Mouse (Mus musculus) granulocyte monocyte progenitor cell, adult 5-6 weeks (primary cell): ENCODE results near the gene a. TPM values are rescaled to one million over a fixed set of nuclear protein-coding genes. Genes with fewer than 3 reads are reported as not detected.
"Not testable (repeated sequence)": the region's sequence is repeated elsewhere in the genome, so short reads cannot be mapped to it uniquely, and the experiment has no call there.

Experiments
- ATAC-seq: replicated peaks from 2 replicates; pipeline ENCODE4 v1.8.0; 2016; ENCODE audit warnings: mild to moderate bottlenecking, moderate TSS enrichment, inconsistent platforms; ENCODE audit not compliant: poor library complexity, severe bottlenecking
- total RNA-seq, 2 experiments: library from RNA; stranded (forward) in 1 of 2; stranded (reverse) in 1 of 2; fragments of 200-712, 200-1000 nt in 1 of 2; fragments of >200 nt in 1 of 2; fragmentation: Nextera tagmentation in 1 of 2; gene quantifications; 2 replicates each; pipeline ENCODE4 v1.2.3; 2014 to 2017

The a gene
- total RNA-seq, 2 experiments from 2014 or later: not detected

DNA sequence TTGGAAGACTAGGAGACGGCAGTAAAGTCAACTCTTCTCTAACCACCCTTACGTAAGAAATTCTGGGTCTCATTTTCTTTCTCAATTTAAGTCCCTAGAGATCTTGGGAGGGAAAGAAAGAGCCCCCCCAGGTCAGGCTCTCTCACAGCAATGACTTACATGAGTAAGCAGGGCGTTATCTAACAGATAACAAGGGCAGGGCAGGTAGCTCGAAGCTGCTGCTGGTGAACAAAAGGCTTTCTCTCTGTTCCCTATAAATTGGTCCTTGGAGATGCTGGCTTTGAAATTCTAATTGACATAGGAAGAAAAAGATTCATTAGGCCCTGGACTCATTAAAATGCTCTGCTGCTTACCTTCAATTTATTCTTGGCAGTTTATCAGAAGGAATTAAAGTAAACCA is 41.3 kb downstream of the a start:
- no peak for ATAC-seq

DNA sequence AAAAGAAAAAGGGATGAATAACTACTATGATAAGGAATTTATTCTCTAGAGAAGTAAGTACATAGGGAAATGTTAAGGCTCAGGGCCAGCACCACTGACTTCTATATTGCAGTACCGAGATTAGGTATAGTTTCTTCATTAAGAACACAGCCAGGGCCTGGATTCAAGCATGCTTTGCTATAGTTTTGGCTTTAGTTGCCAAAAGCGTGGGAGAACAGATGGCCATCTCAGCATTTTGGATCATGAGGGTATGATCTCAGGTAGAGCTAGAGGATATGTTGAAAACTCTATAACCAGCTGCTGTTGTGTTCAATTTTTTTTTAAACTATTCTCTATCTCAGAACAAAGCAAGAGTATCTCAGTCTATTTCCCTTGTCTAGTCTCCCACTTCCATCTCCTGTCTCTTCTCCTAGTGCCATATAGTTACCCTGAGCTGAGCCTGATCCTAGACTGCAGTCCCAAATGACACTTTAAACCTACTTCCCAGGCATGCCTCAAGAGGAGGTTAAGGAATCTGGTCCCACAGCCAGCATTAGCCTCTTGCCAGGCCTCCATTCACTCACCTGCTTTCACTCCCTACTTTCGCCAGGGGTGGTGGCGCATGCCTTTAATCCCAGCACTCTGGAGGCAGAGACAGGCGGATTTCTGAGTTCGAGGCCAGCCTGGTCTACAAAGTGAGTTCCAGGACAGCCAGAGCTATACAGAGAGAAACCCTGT is 43.1 kb downstream of the a start:
- ATAC-seq: no peak

DNA sequence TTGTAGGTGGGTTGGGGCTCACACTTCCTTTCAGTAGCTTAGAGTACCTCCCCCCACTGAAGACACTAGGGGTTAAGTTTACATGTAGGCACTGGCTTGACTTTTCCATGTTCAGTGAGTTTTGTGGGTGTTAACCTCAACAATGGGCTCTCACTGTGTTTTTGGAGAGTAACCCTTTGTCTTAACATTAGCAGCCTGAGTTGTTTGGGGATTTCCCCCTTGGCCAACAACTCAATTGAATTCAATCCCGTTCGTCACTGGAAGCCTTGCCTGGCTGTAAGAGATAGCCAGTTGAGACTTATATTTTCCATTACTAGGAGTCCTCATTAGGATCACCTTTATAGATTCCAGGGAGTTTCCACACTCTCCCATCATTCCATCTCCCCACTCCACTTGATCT is 45.3 kb downstream of the a start:
- ATAC-seq: no peak

DNA sequence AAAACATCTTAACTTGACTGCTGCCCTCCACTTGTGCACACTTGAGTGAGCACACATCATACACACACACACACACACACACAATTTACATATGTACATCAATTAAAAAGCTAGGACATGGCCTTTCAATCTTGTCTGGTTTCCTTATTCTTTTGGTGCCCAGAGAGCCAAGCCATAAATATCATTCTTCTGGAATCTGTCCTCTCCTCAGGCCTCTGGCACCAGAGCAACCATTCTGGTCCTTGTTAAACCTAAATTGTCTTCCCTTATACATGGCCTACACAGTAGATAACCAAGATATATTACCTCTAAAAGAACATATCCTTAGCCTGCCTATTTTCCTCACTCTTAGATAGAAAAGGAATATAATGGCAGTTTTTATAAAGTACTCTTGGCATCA is 56.9 kb downstream of the a start:
- no peak for ATAC-seq

DNA sequence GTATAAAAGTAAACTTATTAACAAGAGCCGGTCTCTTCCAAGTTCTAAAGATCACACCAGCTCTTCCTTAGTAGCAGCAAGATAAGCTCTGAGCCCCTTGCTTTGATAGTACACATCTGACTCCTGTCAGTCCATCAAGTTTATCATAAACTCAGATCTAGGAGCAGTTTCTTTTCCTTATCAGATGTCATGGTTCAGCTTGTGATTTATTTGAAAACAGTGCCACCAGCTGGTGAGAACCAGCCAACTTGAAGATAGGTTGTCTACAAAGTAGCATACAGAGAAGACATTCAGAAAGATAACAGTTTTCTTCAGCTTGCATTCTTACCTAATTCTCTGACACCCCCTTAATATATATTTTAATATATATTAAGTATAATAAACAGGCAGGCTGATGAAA is 64.2 kb downstream of the a start:
- ATAC-seq: peak; percentile 48; the same call in 1 of the 2 replicates

DNA sequence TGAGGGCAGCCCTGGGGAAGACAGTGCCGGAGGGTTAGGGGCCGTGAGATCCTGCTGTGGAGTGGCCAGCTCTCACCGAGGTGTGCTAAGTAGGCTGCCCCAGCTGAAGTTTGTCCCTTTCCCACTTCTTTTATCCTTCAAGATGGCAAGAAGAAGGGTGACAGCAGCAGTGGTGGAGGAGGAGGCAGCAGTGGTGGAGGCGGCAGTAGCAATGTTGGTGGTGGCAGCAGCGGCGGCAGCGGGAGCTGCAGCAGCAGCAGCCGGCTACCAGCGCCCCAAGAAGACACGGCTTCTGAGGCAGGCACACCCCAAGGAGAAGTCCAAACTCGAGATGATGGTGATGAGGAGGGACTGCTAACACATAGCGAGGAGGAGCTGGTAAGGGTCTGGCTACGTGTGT is 72.5 kb downstream of the a start:
- ATAC-seq: no peak

DNA sequence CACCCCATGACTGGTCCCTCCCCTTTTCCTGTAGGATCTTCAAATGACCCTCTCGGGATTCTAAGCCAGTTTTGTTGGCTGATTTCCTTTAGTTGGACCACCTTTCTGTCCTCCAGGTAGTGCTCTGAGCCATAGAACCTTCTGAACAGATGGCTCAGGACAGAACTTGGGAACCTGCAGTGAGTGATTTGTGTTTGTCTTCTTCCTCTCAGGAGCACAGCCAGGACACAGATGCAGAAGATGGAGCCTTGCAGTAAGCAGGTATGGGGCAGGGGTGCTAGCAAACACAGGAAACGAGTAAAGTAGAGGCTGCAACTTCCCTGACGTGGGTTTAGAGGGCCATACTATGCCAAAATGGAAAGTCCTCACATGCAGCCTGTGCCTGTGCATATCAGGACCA is 74.5 kb downstream of the a start:
- ATAC-seq: no peak

DNA sequence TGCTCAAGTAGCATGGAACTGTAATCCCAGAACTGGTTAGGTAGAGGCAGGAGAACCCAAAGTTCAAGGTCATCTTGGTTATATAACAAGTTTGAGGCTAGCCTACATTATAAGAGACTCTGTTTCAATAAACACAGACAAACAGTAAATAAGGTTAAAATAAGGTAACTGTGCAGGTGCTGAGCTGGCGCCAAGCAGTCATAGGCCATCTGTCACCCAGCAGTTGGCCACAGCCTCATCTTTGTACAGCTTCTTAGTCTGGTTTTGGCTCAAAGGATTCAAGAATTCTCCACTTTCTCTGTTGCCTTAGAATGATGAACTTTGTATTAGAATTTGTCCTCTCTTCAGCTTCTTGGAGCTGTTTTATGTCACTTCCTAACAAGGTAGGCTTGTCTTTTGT is 76.9 kb downstream of the a start:
- ATAC-seq: no peak

DNA sequence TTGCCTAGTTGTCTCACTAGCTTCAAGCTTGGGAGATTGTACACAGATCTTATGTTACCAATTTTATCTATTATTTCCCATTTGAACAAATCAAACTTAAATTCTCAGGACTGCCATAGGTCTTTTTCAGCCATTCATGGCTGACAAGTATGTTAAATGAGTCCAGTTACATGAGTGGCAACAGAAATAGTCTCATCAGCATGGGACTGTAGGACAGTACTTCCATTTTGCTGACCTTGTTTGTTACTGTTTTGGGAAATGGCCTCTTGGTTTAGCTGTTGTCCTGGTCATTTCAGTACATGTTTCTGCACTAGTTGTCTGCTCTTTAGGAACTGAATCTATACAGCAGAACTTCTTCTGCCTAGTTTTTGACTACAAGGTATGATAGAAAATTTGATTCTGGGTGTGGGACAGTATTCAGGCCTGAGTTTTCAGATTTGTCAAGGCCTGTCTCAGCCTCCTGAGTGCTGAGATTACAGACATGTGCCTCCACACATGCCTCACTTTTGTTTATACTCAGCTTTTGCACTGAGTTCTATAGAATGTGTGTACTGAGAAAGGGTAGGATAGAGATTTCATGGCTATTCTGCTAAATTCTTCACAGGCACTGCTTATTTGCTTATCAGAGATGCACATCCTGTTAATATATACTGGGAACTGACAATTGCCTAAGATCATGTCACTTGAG is 78.9 kb downstream of the a start:
- ATAC-seq: no peak

DNA sequence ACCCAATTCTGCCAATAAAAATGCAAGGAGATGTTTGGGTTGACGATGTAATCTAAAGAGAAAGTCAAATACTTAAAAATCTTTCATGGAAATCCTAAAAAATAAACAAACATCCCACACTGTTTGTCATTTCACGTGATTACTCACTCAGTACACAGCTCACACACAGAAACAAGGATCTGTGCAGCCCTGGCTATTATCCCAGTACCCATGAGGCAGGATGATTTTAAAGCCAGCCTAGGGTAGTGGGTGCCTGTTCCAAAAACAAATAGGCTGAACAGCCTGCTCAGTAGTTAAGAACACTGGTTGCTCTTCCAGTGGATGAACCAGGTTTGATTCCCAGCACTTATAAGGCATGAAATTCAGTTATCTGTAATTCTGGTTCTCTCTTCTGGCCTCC is 85.4 kb downstream of the a start:
- ATAC-seq: no peak

DNA sequence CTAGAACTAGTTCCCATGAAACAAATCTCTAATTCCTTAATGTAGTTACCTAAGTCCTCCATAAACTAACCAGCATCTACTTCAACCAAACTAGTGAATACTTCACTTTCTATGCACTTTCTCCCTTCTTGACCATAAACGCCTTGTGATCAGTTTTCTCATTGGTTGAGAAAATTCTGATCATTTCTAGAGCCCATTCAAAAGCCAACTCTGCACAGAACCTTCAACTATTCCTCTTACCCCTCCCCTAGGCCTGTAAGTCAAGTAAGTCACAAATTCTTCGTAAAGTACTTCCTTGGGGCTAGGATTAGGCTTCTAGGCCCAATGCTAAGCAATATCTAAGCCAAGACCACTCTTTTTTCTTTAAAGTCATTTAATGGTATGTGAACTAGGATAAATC is 100.4 kb downstream of the a start:
- no peak for ATAC-seq

DNA sequence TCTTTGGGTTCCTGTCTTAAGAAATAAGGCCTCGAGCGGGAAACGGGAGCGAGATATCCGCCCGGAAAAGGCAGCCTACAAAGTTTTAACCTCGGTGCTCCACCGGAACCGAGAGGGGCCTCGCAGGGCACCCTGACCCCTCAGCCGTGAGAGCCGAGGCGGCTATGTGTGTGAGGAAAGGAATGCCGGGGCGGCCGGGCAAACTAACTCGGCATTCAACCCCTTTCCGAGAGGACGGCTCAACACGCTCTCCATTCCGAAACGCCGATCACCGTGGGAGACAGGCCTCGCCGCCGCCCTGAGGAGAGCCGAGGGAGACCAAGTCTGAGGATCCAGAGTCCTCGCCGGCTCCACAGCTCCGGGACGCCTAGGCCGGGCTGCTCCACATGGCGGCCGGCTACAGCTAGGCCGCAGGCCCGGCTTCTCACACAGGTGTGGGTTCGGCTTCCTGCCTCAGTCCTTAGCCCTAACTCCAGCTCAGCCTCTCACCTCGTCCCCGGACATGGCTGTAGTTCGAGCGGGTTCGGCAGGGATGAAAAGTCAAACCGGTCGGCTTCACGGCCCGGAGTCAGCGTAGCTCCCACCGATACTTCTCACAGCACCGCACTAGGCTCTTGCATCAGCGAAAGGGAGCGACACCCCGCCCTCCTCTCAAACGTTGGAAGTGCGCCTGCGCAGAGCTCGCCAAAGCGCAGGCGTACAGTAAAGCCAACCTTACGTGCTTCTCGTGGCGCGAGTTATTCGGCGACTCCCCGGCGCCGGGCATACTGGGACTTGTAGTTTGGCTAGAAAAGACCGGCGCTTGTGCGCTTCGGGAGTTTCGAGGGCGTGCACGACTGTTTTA is 101.2 kb downstream of the a start, which contains the start of gene Eif2s2:
Eif2s2 (minus strand) TSS at position 735 of the 844 bp plus-strand sequence.
- peak; percentile 95 for ATAC-seq

DNA sequence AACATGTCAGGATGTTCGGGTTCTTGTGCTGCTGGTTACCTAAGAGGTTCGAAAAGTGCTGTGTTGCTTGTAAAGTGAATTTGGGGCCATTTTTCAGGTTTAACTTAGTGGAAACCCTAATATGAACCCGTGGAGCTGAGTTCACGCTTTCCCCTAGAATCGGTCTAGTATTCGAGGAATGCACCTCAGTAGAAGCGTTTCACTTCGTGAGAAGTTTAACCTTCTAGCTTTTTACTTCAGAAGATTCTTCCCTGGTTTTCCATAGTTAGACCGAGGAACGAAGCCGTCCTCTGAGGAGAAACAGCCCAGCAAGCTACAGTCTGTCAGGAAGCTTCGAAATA is 101.8 kb downstream of the a start:
- 0 out of 2 replicates have a peak, but pooled peaks have one; percentile 2 for ATAC-seq

DNA sequence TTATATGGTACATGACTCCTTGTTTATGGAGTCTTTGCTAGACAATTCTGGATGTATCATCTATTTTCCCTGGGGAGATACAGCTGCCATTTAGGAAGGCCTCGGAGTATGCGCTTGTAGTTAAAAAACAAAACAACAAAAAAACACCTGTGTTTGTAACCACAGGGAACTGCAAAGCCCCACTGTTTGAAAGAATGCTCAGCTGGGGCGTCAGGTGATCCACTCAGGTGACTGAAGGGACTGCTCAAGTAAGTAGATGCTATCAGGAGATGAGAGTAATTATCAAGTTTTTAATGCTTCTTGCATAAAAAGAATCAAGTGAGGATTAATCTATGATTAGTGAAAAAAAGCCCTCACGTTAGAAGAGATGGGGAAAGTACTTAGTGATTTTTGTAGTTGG is 102.3 kb downstream of the a start:
- ATAC-seq: no peak

DNA sequence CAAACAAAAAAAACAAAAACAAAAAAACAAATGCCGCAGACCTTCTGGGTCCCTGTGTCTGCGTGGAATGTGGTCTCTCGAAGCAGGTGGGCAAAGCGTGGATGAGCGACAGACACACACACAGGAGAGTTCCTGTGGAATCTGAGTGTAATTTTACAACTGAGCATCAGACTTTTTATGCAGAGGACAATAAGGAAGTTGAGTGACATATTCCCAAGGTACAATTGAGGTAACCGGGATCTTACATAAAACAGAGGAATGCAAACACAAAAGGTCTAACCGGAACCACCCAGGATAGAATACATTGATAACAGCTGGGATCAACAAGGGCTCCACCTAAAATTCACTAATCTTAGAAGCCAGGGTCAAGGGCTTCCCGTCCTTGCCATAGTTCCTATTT is 107.8 kb downstream of the a start:
- not testable (repeated sequence) for ATAC-seq

DNA sequence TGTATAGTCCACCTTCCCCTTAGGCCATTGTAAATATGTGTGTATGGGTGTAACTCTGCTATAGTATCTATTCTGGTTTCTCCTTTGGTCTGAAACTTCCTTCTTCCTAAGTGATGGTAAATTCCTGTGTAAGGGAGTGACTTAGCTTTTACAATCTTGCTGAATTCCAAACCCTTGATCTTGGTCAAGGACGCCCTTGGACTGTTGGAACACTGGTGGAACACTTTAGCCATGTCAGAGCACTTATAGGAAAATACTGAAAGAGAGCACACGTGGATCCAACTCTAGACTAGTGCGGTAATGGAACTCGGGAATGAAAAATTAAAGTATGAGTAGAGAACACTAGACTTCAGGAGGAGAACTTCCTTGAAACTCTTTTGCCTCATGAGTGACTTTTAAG is 108.2 kb downstream of the a start:
- not testable (repeated sequence) for ATAC-seq

DNA sequence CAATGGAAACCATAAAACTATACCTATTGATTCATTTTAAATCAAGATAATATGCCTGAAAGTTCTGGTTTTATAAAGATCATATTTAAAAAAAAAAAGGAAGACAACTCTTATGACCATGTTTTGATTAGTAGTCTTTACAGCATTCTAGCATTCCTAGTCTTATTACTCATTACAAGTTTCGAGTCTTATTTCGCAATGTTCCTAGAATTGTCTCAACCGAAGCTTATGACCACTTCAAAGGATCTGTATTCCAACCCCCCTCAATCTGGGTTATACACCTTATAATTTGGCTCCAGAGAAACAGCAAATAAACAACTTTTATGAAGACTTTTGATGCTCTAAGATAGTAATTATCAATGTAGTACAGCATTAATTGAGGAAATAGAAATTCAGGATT is 110.9 kb downstream of the a start:
- ATAC-seq: peak; percentile 80

DNA sequence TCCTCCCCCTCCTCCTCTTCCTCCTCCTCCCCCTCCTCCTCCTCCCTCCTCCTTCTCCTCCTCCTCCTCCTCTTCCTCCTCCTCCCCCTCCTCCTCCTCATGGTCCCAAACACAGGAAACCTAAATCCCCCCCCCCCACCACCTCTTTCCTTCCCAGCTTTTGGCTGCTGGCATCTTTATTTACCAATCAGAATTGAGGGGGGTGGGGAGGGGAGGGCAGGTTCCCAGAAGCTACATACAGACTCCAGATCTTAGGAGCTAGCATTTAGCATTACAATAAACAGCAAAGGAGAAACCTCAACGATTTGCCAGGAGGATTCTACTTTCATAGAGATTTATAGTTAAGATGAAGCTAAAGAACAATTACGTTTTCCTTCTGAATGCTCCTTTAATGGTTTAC is 114.6 kb downstream of the a start:
- ATAC-seq: no peak

DNA sequence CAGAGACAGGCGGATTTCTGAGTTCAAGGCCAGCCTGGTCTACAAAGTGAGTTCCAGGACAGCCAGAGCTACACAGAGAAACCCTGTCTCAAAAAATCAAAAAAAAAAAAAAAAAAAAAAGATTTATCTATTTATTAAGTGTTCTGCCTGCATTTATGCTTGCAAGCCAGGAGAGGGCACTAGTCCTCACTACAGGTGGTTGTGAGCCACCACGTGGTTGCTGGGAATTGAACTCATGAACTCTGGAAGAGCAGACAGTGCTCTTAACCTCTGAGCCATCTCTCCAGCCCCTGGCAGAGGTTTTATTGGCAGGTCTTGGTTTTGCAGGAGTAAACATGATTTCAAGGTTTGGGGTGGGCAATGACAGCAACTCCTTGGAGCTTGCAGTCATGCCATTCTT is 117.0 kb downstream of the a start:
- not testable (repeated sequence) for ATAC-seq

DNA sequence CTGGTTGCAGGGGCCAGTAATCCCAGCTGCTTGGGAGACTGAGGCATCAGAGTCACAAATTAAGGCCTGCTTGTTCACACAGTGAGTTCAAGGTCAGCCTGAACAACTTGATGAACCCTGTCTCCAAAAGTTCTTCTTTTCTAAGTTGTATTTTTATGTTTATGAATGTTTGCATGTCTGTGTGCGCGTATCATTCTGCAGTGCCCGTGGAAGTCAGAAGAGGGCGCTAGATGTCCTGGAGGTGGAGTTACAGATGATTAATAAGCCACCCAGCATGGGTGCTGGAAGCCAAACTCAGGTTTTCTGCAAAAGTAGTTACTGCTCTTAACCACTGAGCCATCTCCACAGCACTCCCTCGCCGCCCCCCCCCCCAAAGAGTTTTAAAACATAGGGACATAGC is 118.6 kb downstream of the a start:
- no peak for ATAC-seq

DNA sequence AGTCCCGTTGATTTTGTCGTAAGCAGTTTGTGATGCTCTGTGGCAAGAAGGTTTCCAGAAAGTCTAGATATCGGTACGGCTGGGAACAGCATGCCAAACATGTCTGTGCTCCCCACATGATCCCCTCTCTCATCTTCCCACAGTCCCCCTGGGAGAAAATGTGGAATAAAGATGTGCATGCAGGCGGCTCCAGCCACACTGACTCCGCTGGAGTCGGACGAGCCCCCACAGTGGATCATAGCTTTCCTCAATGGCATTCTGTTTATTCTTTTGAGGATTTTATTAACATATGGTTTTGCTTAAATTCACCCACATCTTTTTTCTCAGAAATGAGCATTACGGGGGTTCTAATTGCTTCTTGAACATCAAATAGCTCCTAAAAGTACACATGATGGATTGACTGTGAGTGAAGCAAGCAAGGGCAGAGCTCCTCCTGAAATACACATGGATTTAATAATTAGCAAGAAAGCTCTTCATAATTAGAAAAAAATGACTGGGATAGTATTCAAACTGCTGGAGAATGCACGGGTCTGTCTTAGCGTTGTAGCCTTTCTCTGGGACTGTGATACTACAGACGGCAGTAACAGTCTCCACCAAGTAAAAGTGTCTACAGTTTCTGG is 124.8 kb downstream of the a start:
- no peak for ATAC-seq
